Mouse (Mus musculus) layer of hippocampus, postnatal 25 days (tissue): Measurements from ENCODE around the gene Camta2. TPM values are rescaled to one million over a fixed set of nuclear protein-coding genes. Genes with fewer than 3 reads are reported as not detected.

Experiments
- DNase-seq, 2 experiments: peaks; one replicate each; pipeline ENCODE4 v3.0.0; 2022; ENCODE audit warnings: mixed read lengths in 2 of 2, low spot score in 1 of 2; ENCODE audit errors: extremely low spot score in 1 of 2
- total RNA-seq, 2 experiments: library from RNA; stranded (reverse); gene quantifications; 2 replicates each; pipeline ENCODE4 v1.2.3; 2021

The Camta2 gene
- total RNA-seq, 2 experiments from 2014 or later = 326 to 389 TPM

- no peak for DNase-seq
These were observed 20.4 kb downstream of the Camta2 start for GRCm38 (mm10) chr11:70667271-70668150.

- DNase-seq = no peak
These were observed 21.2 kb downstream of the Camta2 start for GRCm38 (mm10) chr11:70666687-70667086.

GRCm38 (mm10) chr11:70664741-70665140 is 23.2 kb downstream of the Camta2 start:
- DNase-seq = no peak

GRCm38 (mm10) chr11:70663957-70664356 is 23.9 kb downstream of the Camta2 start:
- DNase-seq = no peak

- no peak for DNase-seq
These were observed 24.8 kb downstream of the Camta2 start for GRCm38 (mm10) chr11:70663101-70663500.

- no peak for DNase-seq
These were observed 27.3 kb downstream of the Camta2 start for GRCm38 (mm10) chr11:70660571-70660970.

GRCm38 (mm10) chr11:70658942-70659341 is 29.0 kb downstream of the Camta2 start:
- no peak for DNase-seq

- no peak for DNase-seq
These were observed 29.4 kb downstream of the Camta2 start for GRCm38 (mm10) chr11:70658521-70658920.

GRCm38 (mm10) chr11:70657991-70658390 is 29.9 kb downstream of the Camta2 start:
- DNase-seq = no peak

- no peak for DNase-seq
These were observed 30.3 kb downstream of the Camta2 start for GRCm38 (mm10) chr11:70657573-70657972.

- no peak for DNase-seq
These were observed 30.9 kb downstream of the Camta2 start, which contains the start of gene Eno3 for GRCm38 (mm10) chr11:70656964-70657363. Eno3 (plus strand) TSS chr11:70657202.

- DNase-seq = no peak
These were observed 31.4 kb downstream of the Camta2 start for GRCm38 (mm10) chr11:70656456-70656927.

- DNase-seq = no peak
These were observed 32.1 kb downstream of the Camta2 start for GRCm38 (mm10) chr11:70655571-70656455.

- peak; percentile 68 to 70 for DNase-seq
These were observed 32.9 kb downstream of the Camta2 start for GRCm38 (mm10) chr11:70654923-70655570.

- DNase-seq = peak; percentile 63 to 65
These were observed 33.5 kb downstream of the Camta2 start, which contains the start of gene Pfn1 for GRCm38 (mm10) chr11:70654198-70654922. Pfn1 (minus strand) TSS chr11:70654644.

- peak in 1 of 2 experiments; percentile 45 for DNase-seq
These were observed 34.3 kb downstream of the Camta2 start for GRCm38 (mm10) chr11:70653345-70654197.

- no peak for DNase-seq
These were observed 35.0 kb downstream of the Camta2 start for GRCm38 (mm10) chr11:70652884-70653344.

- no peak for DNase-seq
These were observed 35.6 kb downstream of the Camta2 start for GRCm38 (mm10) chr11:70652029-70652883.
